Mouse (Mus musculus): Measurements from ENCODE around the gene Ube2s.

The Ube2s gene

DNA sequence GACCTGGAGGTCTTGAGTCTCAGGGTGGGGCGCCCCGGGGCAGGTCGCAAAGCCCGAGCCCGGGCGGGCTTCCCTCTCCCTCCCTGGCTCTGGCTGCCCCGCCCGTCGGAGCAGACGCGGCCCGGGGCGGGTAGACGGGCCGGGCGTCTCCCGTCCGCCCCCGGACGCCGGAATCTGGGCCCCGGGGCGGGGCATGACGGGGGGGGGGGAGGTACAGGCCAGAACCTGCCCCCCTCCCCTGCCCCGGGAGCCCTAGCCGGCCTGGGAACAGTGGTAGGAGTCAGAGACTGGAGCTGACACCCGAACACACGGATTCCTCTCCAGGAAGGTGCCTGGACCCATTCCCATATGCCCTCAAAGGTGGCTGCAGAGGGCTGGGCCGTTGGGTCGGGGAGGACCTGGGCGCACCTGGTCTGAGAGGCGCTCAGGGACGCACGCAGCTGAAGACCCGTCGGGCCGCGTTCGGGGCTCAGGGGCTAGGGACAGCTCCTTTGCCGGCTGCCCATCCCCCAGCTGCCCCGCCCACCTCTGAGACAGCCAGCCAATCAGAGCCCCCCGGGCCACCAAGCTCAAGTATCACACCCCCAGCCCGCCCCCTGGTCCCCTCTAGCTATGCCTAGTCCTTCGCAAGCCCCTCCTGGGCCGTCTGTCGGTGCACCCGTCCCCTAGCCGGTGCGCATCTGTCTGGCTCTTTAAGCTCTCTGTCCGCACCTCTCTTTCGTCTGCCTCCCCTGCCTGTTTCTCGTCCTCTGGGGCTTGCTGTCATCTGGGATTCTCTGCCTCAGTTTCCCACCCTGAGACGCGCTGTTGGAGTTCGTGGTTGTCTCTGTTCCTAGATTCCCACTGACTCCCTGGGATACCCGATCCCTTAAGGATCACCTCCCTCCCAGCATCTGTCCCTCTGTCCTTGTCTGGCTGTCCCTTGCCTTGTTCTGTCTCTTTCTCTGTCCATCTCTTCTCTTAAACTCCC lies 35.2 kb downstream of the Ube2s start:
- no peak for DNase-seq (ENCODE audit: low spot score)

DNA sequence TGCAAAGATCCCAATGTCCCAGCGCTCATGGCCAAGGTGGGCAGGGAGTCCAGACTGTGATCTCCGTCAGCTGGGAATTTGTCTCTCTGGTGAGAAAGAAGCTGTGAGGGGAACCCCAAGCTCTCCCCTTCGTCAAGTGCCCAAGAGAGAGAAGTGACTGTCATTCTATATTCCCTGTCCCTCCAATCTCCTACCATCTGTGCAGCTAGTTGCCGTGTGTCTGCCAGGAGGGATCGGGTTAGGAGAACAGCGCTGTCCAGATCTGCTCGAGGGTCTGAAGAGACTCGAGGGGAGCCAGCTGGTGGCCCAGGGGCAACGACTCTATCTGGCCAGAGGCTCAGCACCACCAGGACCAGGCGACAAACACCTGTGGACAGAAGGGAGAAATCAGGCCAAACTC lies 36.3 kb downstream of the Ube2s start:
- DNase-seq (ENCODE audit: low spot score), result no peak

DNA sequence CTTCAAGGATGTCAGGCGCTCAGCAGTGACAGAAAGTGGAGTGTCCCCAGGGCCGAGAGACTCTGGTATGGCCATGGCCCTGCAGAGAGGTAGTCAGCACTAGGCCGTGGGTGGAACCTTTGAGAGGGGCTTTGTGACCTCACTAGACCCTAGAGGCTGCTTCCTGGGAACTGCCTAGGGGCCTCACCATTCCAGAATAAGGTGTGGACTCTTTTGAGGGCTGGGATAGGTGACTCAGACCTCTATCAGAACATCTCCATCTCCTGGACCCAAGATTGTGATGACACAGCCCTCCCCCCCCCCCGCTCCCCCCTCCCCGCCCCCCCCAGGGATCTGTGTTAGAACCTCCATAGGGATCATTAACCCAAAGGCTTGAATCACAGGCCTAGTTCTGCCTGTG lies 41.2 kb downstream of the Ube2s start, which contains the start of gene Fam71e2:
Gene Fam71e2, minus strand, starts transcription at position 101 of the 400 bp plus-strand sequence.
- DNase-seq (ENCODE audit: low spot score), result no peak

DNA sequence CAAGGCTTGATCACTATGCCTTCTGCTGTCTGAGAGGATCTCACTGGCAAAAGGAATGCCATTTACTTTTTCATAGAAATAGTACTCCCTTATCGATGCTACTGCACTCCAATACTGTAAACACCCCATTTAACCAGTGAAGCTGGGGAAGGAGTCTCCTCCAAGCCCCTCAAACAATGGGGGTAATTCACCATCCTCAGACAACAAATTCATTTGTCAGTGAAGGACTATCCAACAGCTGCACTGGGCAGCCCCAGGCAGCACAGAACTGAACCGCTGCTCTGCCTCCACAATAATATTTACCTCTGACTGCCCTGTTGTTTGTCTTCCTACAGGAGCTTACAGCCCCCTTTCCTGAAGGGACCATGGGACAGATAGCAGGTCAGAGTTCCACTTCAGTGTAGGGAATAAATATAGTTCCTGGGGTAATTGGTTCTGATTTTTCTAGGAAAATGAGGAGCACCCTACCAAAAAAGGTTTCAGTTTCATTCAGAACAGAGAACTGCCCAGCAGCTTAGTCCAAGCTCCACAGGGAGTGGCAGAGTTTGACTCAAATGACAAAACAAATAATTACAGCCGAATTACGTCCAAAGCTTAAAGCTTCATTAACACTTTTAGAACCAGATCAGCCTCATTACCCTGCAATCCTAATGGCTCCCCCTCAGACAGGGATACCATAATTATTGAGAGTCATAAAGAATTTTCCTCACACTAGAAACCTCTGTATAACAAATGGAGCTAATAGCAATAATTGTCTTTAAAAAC lies 47.3 kb downstream of the Ube2s start:
- DNase-seq (ENCODE audit: low spot score), result peak; percentile 34

DNA sequence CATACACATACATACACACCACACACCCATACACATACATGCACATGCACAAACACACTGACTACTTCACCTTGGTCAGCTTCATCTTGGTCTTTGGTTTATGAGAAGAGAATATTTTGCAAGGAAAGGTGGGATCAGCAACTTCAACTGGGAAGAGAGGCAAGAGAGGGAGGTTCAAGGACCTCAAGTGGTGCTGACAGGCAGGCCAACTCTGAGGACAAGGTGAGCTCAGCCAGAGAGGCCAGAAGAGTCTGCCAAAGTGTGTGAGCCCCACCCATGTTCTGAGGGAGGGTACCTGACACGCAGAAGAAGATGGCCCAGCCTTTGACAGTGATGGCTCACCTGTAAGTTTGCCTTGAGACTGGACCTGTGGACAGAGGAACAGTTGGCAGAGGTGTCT lies 52.7 kb downstream of the Ube2s start:
- DNase-seq (ENCODE audit: low spot score), result no peak

DNA sequence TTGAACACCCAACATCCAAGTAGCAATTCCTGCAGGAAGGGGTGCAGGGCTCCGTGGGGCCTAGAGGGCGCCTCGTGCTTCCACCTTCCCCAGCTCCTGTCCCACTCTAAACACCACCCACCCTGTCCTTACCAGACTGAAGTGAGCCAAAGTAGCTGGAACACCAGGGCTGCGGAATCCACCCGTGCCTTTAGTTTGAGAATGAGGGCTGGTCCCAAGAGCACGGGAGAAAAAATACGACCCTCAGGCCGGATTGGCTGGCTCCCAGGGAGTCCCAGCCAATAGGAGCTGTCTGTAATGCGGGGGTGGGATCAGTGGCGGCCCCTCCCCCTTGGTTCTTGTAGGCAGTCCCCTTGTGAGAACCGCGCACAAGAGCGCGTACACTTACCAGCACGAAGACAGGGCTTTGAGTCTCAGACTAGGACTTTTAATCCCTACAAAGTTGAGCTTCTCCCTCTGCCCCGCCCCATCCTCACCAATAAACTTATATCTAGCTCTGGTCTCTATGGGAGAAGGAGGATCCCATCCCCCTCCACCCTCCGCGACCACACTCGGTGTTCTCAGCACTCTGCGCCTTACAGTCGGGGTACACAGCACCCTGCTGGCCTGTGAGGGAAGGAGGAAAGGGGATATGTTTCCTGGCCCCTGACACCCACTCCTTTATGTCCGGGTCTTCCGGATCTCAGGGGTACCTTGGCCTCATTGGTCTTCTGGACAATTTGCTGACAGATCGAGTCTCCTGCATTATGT lies 59.4 kb downstream of the Ube2s start, which contains the start of gene Cox6b2:
Gene Cox6b2, minus strand, starts transcription at position 274 of the 750 bp plus-strand sequence.
- peak; percentile 76 for DNase-seq (ENCODE audit: low spot score)

DNA sequence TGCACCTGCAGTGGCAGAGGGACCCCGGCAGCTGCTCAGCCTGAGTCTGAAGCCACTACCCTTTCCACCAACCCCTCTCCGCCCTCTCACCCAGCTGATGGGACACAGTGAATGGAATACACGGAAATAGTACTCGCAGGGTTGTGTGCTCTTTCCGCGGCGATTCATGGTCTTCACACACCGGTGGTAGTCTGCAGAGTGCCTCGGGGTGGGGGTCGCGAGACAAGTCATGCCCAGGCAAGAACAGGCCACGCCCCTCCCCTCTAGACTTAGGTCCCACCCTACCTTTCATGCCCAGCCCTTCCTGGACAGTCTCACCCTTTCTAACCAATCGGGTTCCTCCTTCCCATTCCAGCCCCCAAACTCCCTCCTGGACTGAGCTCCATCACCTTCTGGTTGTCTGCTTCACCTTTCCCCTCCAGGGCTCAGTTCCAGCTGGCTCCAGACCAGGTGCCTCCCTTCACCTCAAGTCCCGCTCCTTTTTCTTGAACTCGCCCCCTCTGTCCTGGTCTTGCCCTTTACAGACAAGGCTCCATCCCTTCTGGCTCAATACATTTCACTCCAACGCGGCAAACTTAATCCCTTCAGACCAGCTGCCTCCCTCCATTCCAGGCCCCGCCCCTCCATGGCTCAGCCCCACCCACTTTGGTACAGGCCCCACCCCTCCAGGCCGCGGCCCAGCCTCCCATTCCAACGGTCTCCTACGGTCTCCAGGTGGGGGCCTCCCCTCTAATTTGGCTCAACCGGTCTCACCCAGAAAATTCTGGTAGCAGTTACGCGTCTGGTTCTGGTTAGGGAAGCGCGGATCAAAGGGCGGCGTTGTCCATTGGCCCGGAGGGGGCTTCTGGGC lies 60.2 kb downstream of the Ube2s start:
- DNase-seq (ENCODE audit: low spot score), result no peak

DNA sequence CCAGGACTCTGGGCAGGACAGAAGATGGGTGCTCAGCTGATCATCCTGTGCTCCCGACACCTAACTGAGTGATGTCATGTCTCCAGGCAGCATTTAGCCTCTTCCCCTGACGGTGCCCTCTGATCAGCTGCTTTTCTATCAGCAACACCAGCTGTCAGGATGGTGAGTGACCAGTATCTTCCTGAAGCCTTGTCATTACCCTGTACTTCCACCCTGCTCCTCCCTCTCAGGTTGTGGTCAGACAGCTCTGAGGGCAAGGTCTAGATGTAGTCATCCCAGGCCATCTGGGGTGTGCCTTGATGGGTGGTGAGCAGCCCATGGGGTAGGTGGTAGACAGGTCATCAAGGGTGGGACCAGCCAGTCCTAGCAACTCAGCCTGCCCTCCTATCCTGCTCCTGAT lies 63.2 kb downstream of the Ube2s start:
- no peak for DNase-seq (ENCODE audit: low spot score)

DNA sequence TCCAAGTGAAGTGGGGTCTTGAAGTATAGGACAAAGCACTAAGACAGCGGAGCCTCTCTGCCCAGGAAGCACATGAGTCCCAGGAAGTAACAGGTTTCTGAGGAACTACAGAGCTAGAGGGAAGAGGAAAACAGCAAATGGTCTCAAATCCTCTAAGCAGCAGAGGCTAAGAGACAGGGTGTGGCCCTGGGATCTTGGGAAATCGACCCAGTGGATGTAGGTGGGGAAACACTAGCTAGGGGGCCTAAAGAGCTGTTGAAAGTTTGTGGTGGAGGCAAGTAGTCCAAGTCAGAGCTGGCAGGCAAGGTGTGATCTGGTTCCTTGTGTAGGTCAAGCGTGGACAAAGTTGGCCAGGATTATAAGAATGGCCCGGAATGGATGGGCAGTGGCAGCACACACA lies 64.1 kb downstream of the Ube2s start:
- no peak for DNase-seq (ENCODE audit: low spot score)

DNA sequence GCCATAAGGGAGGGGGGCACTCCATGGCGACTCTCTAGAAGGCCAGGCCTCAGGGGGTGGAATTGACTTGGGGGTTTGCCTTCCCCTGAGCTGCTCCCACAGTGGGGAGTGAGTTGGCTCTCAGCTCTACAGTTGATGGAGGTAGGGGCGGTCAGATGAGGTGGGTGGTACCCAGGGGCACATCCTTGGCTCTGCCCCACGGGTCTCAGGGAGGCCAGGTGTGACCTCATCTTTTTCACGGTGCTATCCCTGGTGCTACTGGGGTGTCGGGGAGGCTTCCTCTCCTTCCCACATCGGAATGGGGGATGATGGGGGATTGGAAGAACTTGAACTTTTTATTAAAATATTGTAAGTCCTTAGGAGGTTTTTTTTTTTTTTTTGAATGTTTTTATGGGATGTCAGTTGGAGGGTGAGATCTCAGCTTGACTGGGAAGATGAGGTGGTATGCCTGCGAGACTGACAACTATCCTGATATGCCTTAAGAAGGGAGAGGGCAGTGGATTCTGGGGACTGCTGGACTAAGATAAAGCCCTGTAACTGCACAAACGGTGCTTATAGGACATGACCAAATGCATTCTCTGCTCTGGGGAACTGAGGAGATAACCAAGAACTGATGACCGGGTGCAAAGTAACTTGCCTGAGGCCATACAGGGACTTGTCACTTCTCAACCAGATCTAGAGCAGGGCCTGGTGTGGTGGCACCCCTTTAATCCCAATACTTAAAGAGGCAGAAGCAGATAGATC lies 65.1 kb downstream of the Ube2s start:
- no peak for DNase-seq (ENCODE audit: low spot score)

DNA sequence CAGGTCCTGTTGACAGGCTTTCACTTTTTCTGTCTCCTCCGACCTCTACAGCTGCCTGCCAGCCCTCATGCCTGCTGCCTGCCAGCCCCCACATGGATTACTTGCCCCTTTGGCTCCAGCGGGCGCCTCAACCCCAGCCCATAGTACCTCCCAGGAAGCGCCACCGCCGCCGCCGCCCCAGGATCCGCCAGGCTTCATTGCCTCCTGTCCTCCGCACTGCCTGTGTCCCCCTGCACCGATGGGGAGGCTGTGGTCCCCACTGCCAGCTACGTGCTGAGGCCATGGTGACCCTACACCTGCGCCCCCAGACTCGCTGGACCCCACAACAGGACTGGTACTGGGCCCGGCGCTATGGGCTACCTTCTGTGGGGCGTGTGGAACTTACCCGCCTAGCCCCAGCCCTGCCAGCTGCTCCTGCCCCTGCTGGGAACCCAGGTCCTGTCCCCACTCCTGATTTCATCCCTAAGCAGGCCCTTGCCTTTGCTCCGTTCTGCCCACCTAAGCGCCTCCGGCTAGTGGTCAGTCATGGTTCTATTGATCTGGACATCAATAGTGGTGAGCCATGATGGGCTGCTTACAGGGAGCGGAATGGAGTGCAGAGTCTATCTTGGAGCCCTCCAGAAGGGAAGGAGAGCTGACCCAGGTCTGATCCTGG lies 65.9 kb downstream of the Ube2s start:
- no peak for DNase-seq (ENCODE audit: low spot score)

DNA sequence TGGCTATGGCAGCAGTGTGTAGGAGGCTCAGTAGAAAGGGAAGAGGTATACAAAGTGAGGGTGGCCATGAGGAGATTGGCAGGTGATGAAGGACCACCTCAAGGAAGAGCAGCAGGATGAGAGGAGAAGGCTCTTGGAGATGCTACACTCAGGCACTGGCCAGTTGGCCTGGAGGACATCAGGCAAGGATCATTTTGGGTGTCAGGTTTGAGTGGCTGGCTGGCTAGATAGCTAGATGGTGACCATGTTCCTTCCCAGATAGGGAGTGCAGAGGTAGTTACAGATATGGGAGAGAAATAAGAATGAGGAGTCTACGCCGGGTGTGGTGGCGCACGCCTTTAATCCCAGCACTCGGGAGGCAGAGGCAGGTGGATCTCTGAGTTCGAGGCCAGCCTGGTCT lies 67.5 kb downstream of the Ube2s start:
- no peak for DNase-seq (ENCODE audit: low spot score)

Measured in layer of hippocampus, adult 11-12 months (tissue).